Comparison of ENCODE assay signal across 17 mouse cellular contexts in the genomic region with DNA sequence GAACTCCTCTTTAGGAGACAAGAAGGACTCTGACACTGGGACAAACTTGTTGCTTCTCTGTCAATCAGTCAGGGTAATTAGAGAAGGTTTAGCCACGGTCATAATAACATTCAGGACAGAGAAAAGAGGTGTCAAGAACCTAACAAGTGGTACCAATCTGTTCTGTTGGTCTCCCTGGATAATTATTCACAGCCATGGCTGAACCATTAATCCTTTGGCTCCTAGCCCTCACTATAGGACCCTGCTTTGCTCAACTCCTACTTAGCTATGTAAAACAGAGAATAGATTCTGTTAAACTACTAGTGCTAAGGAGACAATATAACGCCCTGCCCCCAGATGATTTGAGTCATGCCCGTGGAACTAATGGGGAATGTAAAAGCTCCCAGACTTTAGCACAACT.
"Had no signal": no experiment of that assay in that cellular context is flagged by ENCODE, and none has a peak within 500 bp of the region (broad histone marks: within the 10 kb centered on the region; RNA-seq: fewer than 3 reads in every experiment).

No protein-coding gene starts in this region.

- H3K27me3 ChIP-seq: limb, embryonic 15.5 days; liver, embryonic 12.5 days; midbrain, embryonic 15.5 days; neural tube, embryonic 13.5 days; stomach, embryonic 15.5 days had no signal

- ATAC-seq: hindbrain, embryonic 16.5 days; inflammation-experienced regulatory T-cells, adult 6 months; intestine, postnatal 0 days; liver, embryonic 12.5 days; midbrain, embryonic 15.5 days had no signal

- H3K4me3 ChIP-seq: limb, embryonic 15.5 days; liver, embryonic 12.5 days; megakaryocyte, embryonic 14.5 days; midbrain, embryonic 15.5 days; neural tube, embryonic 13.5 days; stomach, embryonic 15.5 days had no signal

- H3K9ac ChIP-seq: limb, embryonic 15.5 days; liver, embryonic 12.5 days; lung, embryonic 14.5 days; midbrain, embryonic 15.5 days; neural tube, embryonic 13.5 days; stomach, embryonic 15.5 days had no signal

- H3K9me3 ChIP-seq: limb, embryonic 15.5 days; liver, embryonic 12.5 days; midbrain, embryonic 15.5 days; neural tube, embryonic 13.5 days; stomach, embryonic 15.5 days had no signal

- H3K36me3 ChIP-seq: limb, embryonic 15.5 days; liver, embryonic 12.5 days; midbrain, embryonic 15.5 days; neural tube, embryonic 13.5 days; stomach, embryonic 15.5 days had no signal

- H3K4me1 ChIP-seq: limb, embryonic 15.5 days; liver, embryonic 12.5 days; midbrain, embryonic 15.5 days; neural tube, embryonic 13.5 days; stomach, embryonic 15.5 days had no signal

- DNase-seq: layer of hippocampus, postnatal 36 days; lung, embryonic 14.5 days; lung, postnatal 14 days; right cerebral cortex, postnatal 14 days; thymus, adult 2 months; thymus, postnatal 25 days had no signal

- H3K27ac ChIP-seq: limb, embryonic 15.5 days; liver, embryonic 12.5 days; macrophage; midbrain, embryonic 15.5 days; neural tube, embryonic 13.5 days; stomach, embryonic 15.5 days had no signal

- H3K4me2 ChIP-seq: limb, embryonic 15.5 days; liver, embryonic 12.5 days; lung, embryonic 14.5 days; midbrain, embryonic 11.5 days; midbrain, embryonic 15.5 days; neural tube, embryonic 13.5 days; stomach, embryonic 15.5 days had no signal
